Mouse (Mus musculus) intestine, embryonic 16.5 days (tissue): ENCODE measurements around the gene Mrln. TPM values are rescaled to one million over a fixed set of nuclear protein-coding genes. Genes with fewer than 3 reads are reported as not detected.
A peak's percentile ranks its signal among the peaks of the same experiment; 100 is the strongest.
"Not testable (repeated sequence)": the region's sequence is repeated elsewhere in the genome, so short reads cannot be mapped to it uniquely, and the experiment has no call there.

Experiments used
- ATAC-seq: fragments of 200-750 bp; cut with Nextera tagmentation; 2 replicates; pipeline ENCODE4 v1.8.0; 2017; ENCODE audit warnings: moderate TSS enrichment, moderate library complexity
- H3K27ac ChIP-seq: fragments of 300-500 bp; sonication (generic); 2 replicates; pipeline ENCODE4 v1.5.1; 2014; ENCODE audit warnings: mild to moderate bottlenecking, low read length
- H3K27me3 ChIP-seq: fragments of 300-500 bp; sonication (generic); replicated peaks from 2 replicates; pipeline ENCODE4 v1.6.1; 2014; ENCODE audit warnings: low read length, control low read depth, mixed read lengths; ENCODE audit not compliant: control insufficient read depth, insufficient read depth
- H3K36me3 ChIP-seq: fragments of 300-500 bp; sonication (generic); 2 replicates; pipeline ENCODE4 v1.6.1; 2014; ENCODE audit warnings: low read length, control low read depth; ENCODE audit not compliant: control insufficient read depth, insufficient read depth
- H3K4me1 ChIP-seq: fragments of 300-500 bp; sonication (generic); 2 replicates; pipeline ENCODE4 v1.6.1; 2014; ENCODE audit warnings: low read length, control low read depth, mixed read lengths; ENCODE audit not compliant: control insufficient read depth, insufficient read depth
- H3K4me2 ChIP-seq: fragments of 300-500 bp; sonication (generic); 2 replicates; pipeline ENCODE4 v1.6.1; 2014; ENCODE audit warnings: low read depth, low read length, control low read depth
- H3K4me3 ChIP-seq: fragments of 300-500 bp; sonication (generic); 2 replicates; pipeline ENCODE4 v1.5.1; 2014; ENCODE audit warnings: mild to moderate bottlenecking, low read length
- H3K9ac ChIP-seq: fragments of 300-500 bp; sonication (generic); 2 replicates; pipeline ENCODE4 v1.6.1; 2014; ENCODE audit warnings: low read depth, low read length
- H3K9me3 ChIP-seq: fragments of 300-500 bp; sonication (generic); 2 replicates; pipeline ENCODE4 v1.6.1; 2016; ENCODE audit warnings: low read length, control low read depth; ENCODE audit not compliant: control insufficient read depth
- WGBS: fragments of 180-500 bp; shearing (Covaris S2); extraction: QIAGEN DNeasy Blood & Tissue Kit; methylation state at CpG from one replicate; pipeline ENCODE4 v1.1.7; 2014; 5-methylcytosine and 5-hydroxymethylcytosine counted together
- polyA plus RNA-seq: library from polyadenylated mRNA; unstranded; fragments of >200 nt; fragmentation: Nextera tagmentation; extraction: Ambion mirVana; gene quantifications from 2 replicates; pipeline ENCODE4 v1.2.1, GENCODE M21; 2015

The Mrln gene
- polyA plus RNA-seq, 1 experiment from 2014 or later, result 0.65 TPM

GRCm38 (mm10) chr10:70200889-70201500 is 3.5 kb upstream of the Mrln start:
- H3K4me2 ChIP-seq, result no peak overlapping the region
- no peak overlapping the region for H3K27ac ChIP-seq
- ATAC-seq, result no peak
- WGBS, result 66% methylated on average over 12 of the region's 12 CpGs
- no peaks in the 10 kb centered on the region for H3K36me3 ChIP-seq
- H3K27me3 ChIP-seq, result no peaks in the 10 kb centered on the region
- H3K4me1 ChIP-seq, result peaks cover 6% of the 10 kb centered on the region
- no peak overlapping the region for H3K9ac ChIP-seq
- H3K4me3 ChIP-seq, result no peak overlapping the region
- H3K9me3 ChIP-seq, result no peaks in the 10 kb centered on the region

GRCm38 (mm10) chr10:70211281-70211680 is 6.8 kb downstream of the Mrln start:
- Histone ChIP-seq H3K4me1 (no peaks in the 10 kb centered on the region), H3K27ac (no peak overlapping the region), H3K36me3 (no peaks in the 10 kb centered on the region), H3K9me3 (no peaks in the 10 kb centered on the region), H3K4me3 (no peak overlapping the region), H3K9ac (no peak overlapping the region), H3K4me2 (no peak overlapping the region), H3K27me3 (no peaks in the 10 kb centered on the region)
- ATAC-seq, result peak; percentile 78
- 72% methylated on average over 9 of the region's 9 CpGs for WGBS

GRCm38 (mm10) chr10:70220971-70221370 is 16.5 kb downstream of the Mrln start:
- 83% methylated on average over 5 of the region's 5 CpGs for WGBS
- H3K4me2 ChIP-seq, result no peak overlapping the region
- H3K27me3 ChIP-seq, result no peaks in the 10 kb centered on the region
- H3K9ac ChIP-seq, result no peak overlapping the region
- no peaks in the 10 kb centered on the region for H3K4me1 ChIP-seq
- H3K9me3 ChIP-seq, result no peaks in the 10 kb centered on the region
- no peak overlapping the region for H3K4me3 ChIP-seq
- ATAC-seq, result no peak
- no peak overlapping the region for H3K27ac ChIP-seq
- H3K36me3 ChIP-seq, result no peaks in the 10 kb centered on the region

GRCm38 (mm10) chr10:70222231-70222630 is 17.8 kb downstream of the Mrln start:
- H3K27me3 ChIP-seq, H3K36me3 ChIP-seq, H3K9ac ChIP-seq, H3K4me2 ChIP-seq, H3K4me1 ChIP-seq, H3K9me3 ChIP-seq, H3K27ac ChIP-seq, H3K4me3 ChIP-seq, ATAC-seq: not testable (repeated sequence)
- 95% methylated on average over 8 of the region's 8 CpGs for WGBS

- ATAC-seq, result no peak
- WGBS, result 87% methylated on average over 6 of the region's 6 CpGs
- H3K4me3 ChIP-seq, result no peak overlapping the region
Measured at GRCm38 (mm10) chr10:70224571-70224970, 20.1 kb downstream of the Mrln start.

GRCm38 (mm10) chr10:70225760-70226159 is 21.3 kb downstream of the Mrln start:
- H3K27me3 ChIP-seq, result no peaks in the 10 kb centered on the region
- no peak overlapping the region for H3K4me2 ChIP-seq
- ATAC-seq, result no peak
- no peaks in the 10 kb centered on the region for H3K9me3 ChIP-seq
- no peaks in the 10 kb centered on the region for H3K36me3 ChIP-seq
- H3K9ac ChIP-seq, result no peak overlapping the region
- 59% methylated on average over 6 of the region's 6 CpGs for WGBS
- no peak overlapping the region for H3K27ac ChIP-seq
- no peaks in the 10 kb centered on the region for H3K4me1 ChIP-seq
- no peak overlapping the region for H3K4me3 ChIP-seq

More at GRCm38 (mm10) chr10:70224571-70224970, 20.1 kb downstream of the Mrln start:
- Histone ChIP-seq H3K36me3 (no peaks in the 10 kb centered on the region), H3K4me2 (no peak overlapping the region), H3K4me1 (no peaks in the 10 kb centered on the region), H3K9ac (no peak overlapping the region), H3K27ac (no peak overlapping the region), H3K27me3 (no peaks in the 10 kb centered on the region), H3K9me3 (no peaks in the 10 kb centered on the region)

- no peak for ATAC-seq
- Histone ChIP-seq H3K4me3 (no peak overlapping the region), H3K9me3 (no peaks in the 10 kb centered on the region), H3K4me1 (no peaks in the 10 kb centered on the region), H3K27me3 (no peaks in the 10 kb centered on the region), H3K36me3 (no peaks in the 10 kb centered on the region), H3K27ac (no peak overlapping the region), H3K4me2 (no peak overlapping the region), H3K9ac (no peak overlapping the region)
Measured at GRCm38 (mm10) chr10:70226608-70227007, 22.1 kb downstream of the Mrln start.

- Histone ChIP-seq H3K27me3 (no peaks in the 10 kb centered on the region), H3K4me3 (no peak overlapping the region), H3K27ac (no peak overlapping the region), H3K36me3 (no peaks in the 10 kb centered on the region), H3K9ac (no peak overlapping the region), H3K4me2 (no peak overlapping the region), H3K9me3 (no peaks in the 10 kb centered on the region), H3K4me1 (no peaks in the 10 kb centered on the region)
- WGBS, result 74% methylated on average over 6 of the region's 6 CpGs
- no peak for ATAC-seq
Measured at GRCm38 (mm10) chr10:70230352-70230751, 25.9 kb downstream of the Mrln start.

GRCm38 (mm10) chr10:70237936-70238335 is 33.5 kb downstream of the Mrln start:
- 58% methylated on average over 2 of the region's 2 CpGs for WGBS
- Histone ChIP-seq H3K9ac (no peak overlapping the region), H3K36me3 (no peaks in the 10 kb centered on the region), H3K27me3 (no peaks in the 10 kb centered on the region), H3K9me3 (no peaks in the 10 kb centered on the region), H3K27ac (no peak overlapping the region), H3K4me3 (no peak overlapping the region), H3K4me1 (no peaks in the 10 kb centered on the region), H3K4me2 (no peak overlapping the region)
- ATAC-seq, result no peak
